Comparison of ENCODE assay signal across 35 mouse cellular contexts in genomic region chr19:4916827-4917226, GRCm38 (mm10).
"Had no signal": no experiment of that assay in that cellular context is flagged by ENCODE, and none has a peak within 500 bp of the region (broad histone marks: within the 10 kb centered on the region; RNA-seq: fewer than 3 reads in every experiment).

No protein-coding gene starts in this region.

- H3K4me2 ChIP-seq: heart, embryonic 11.5 days; heart, embryonic 12.5 days; heart, embryonic 13.5 days; heart, embryonic 15.5 days; hindbrain, embryonic 12.5 days; hindbrain, embryonic 13.5 days; hindbrain, embryonic 14.5 days; hindbrain, embryonic 15.5 days; intestine, embryonic 15.5 days; kidney, embryonic 15.5 days had no signal

- H3K4me1 ChIP-seq: heart, embryonic 10.5 days; heart, embryonic 12.5 days; heart, embryonic 13.5 days; heart, embryonic 15.5 days; hindbrain, embryonic 10.5 days; hindbrain, embryonic 12.5 days; hindbrain, embryonic 13.5 days; hindbrain, embryonic 15.5 days; intestine, embryonic 15.5 days; kidney, embryonic 15.5 days had no signal

- H3K27me3 ChIP-seq: heart, embryonic 12.5 days; heart, embryonic 13.5 days; heart, embryonic 15.5 days; hindbrain, embryonic 12.5 days; hindbrain, embryonic 13.5 days; hindbrain, embryonic 15.5 days; intestine, embryonic 15.5 days; kidney, embryonic 15.5 days had no signal

- H3K9me3 ChIP-seq: heart, embryonic 10.5 days; heart, embryonic 12.5 days; heart, embryonic 13.5 days; heart, embryonic 15.5 days; hindbrain, embryonic 10.5 days; hindbrain, embryonic 12.5 days; hindbrain, embryonic 13.5 days; hindbrain, embryonic 15.5 days; intestine, embryonic 15.5 days; kidney, embryonic 15.5 days had no signal

- H3K27ac ChIP-seq: heart, embryonic 10.5 days; heart, embryonic 13.5 days; heart, embryonic 15.5 days; hindbrain, embryonic 10.5 days; hindbrain, embryonic 12.5 days; hindbrain, embryonic 13.5 days; hindbrain, embryonic 14.5 days; hindbrain, embryonic 15.5 days; hindbrain, postnatal 0 days; intestine, embryonic 15.5 days; kidney, embryonic 15.5 days; kidney, postnatal 0 days; layer of hippocampus, adult 2 months had no signal

- H3K4me3 ChIP-seq: heart, embryonic 10.5 days; heart, embryonic 12.5 days; heart, embryonic 13.5 days; heart, embryonic 15.5 days; hindbrain, embryonic 10.5 days; hindbrain, embryonic 12.5 days; hindbrain, embryonic 13.5 days; hindbrain, embryonic 15.5 days; intestine, embryonic 15.5 days; kidney, embryonic 15.5 days; layer of hippocampus, adult 2 months had no signal

- H3K9ac ChIP-seq: heart, embryonic 12.5 days; heart, embryonic 13.5 days; heart, embryonic 15.5 days; hindbrain, embryonic 12.5 days; hindbrain, embryonic 13.5 days; hindbrain, embryonic 14.5 days; hindbrain, embryonic 15.5 days; intestine, embryonic 15.5 days; kidney, embryonic 15.5 days had no signal

- DNase-seq: heart, postnatal 10 days; heart, postnatal 14 days; heart, postnatal 36 days; heart, postnatal 4 days; kidney, adult 11 months; kidney, adult 18-20 months; kidney, adult 2 months; kidney, adult 8-10 months; kidney, adult 9 months; kidney, postnatal 10 days; kidney, postnatal 14 days; kidney, postnatal 25 days; kidney, postnatal 36 days; kidney, postnatal 4 days; layer of hippocampus, adult 9-11 months; layer of hippocampus, postnatal 36 days had no signal

- ATAC-seq: hindbrain, embryonic 16.5 days; hindbrain, postnatal 0 days; inflammation-experienced regulatory T-cells, adult 6 months; intestine, embryonic 15.5 days; intestine, embryonic 16.5 days; intestine, postnatal 0 days had no signal
